Mouse (Mus musculus): ENCODE data around the gene Tmbim1. TPM values are rescaled to one million over a fixed set of nuclear protein-coding genes. Genes with fewer than 3 reads are reported as not detected.

The Tmbim1 gene
- polyA plus RNA-seq, 1 experiment: 60.8 TPM

- peaks cover 18% of the 10 kb centered on the region for H3K36me3 ChIP-seq (ENCODE audit: control insufficient read depth, insufficient read depth, low read length)
- H3K4me1 ChIP-seq (ENCODE audit: control insufficient read depth, insufficient read depth, insufficient read length): peaks cover 6% of the 10 kb centered on the region; the same call in 1 of the 2 replicates
- H3K27ac ChIP-seq (ENCODE audit: insufficient read depth, low read length): peak overlapping the region; percentile 13; the same call in 1 of the 2 replicates
Measured at GRCm38 (mm10) chr1:74285212-74286010, 20.0 kb downstream of the Tmbim1 start.

GRCm38 (mm10) chr1:74284543-74285160 is 20.8 kb downstream of the Tmbim1 start, which contains the start of the genes Aamp and Pnkd:
Gene Aamp (minus strand): TSS chr1:74284738.
Gene Pnkd (plus strand): TSS chr1:74284930.
- under 1% methylated on average over 56 of the region's 56 CpGs for WGBS
- peaks cover 6% of the 10 kb centered on the region; the same call in 1 of the 2 replicates for H3K4me1 ChIP-seq (ENCODE audit: control insufficient read depth, insufficient read depth, insufficient read length)

More at GRCm38 (mm10) chr1:74285212-74286010, 20.0 kb downstream of the Tmbim1 start:
- Histone ChIP-seq H3K4me3 (ENCODE audit: extremely low read depth, insufficient read depth, insufficient read length) (peak overlapping the region; percentile 71), H3K27me3 (ENCODE audit: control insufficient read depth, insufficient read depth, low read length) (no peaks in the 10 kb centered on the region)
- TF ChIP-seq POLR2A (IDR thresholded peaks at IDR 0.05; ENCODE audit: low read depth, low read length) (no peak), CTCF (IDR thresholded peaks at IDR 0.05; ENCODE audit: extremely low read depth, insufficient read depth, insufficient read length, insufficient replicate concordance) (no peak)
- 6% methylated on average over 23 of the region's 23 CpGs for WGBS
- no peak for DNase-seq (ENCODE audit: low read depth in 1 of 2, low spot score in 2 of 2)

GRCm38 (mm10) chr1:74283686-74284463 is 21.5 kb downstream of the Tmbim1 start:
- Histone ChIP-seq H3K4me3 (ENCODE audit: extremely low read depth, insufficient read depth, insufficient read length) (peak overlapping the region; percentile 86), H3K4me1 (ENCODE audit: control insufficient read depth, insufficient read depth, insufficient read length) (peaks cover 6% of the 10 kb centered on the region; the same call in 1 of the 2 replicates), H3K27me3 (ENCODE audit: control insufficient read depth, insufficient read depth, low read length) (no peaks in the 10 kb centered on the region), H3K27ac (ENCODE audit: insufficient read depth, low read length) (peak overlapping the region; percentile 74), H3K36me3 (ENCODE audit: control insufficient read depth, insufficient read depth, low read length) (peaks cover 25% of the 10 kb centered on the region)
- peak; percentile 18 to 51 for DNase-seq (ENCODE audit: low read depth in 1 of 2, low spot score in 2 of 2)
- TF ChIP-seq CTCF (IDR thresholded peaks at IDR 0.05; ENCODE audit: extremely low read depth, insufficient read depth, insufficient read length, insufficient replicate concordance) (no peak), POLR2A (IDR thresholded peaks at IDR 0.05; ENCODE audit: low read depth, low read length) (no peak)
- 9% methylated on average over 15 of the region's 15 CpGs for WGBS

More at GRCm38 (mm10) chr1:74284543-74285160, 20.8 kb downstream of the Tmbim1 start, which contains the start of the genes Aamp and Pnkd:
- H3K27ac ChIP-seq (ENCODE audit: insufficient read depth, low read length): peak within 1 kb of the TSS; percentile 74
- H3K27me3 ChIP-seq (ENCODE audit: control insufficient read depth, insufficient read depth, low read length): no peaks in the 10 kb centered on the region
- H3K4me3 ChIP-seq (ENCODE audit: extremely low read depth, insufficient read depth, insufficient read length): peak within 1 kb of the TSS; percentile 86
- H3K36me3 ChIP-seq (ENCODE audit: control insufficient read depth, insufficient read depth, low read length): peaks cover 25% of the 10 kb centered on the region
- DNase-seq (ENCODE audit: low read depth in 1 of 2, low spot score in 2 of 2): peak; percentile 100
- TF ChIP-seq CTCF (IDR thresholded peaks at IDR 0.05; ENCODE audit: extremely low read depth, insufficient read depth, insufficient read length, insufficient replicate concordance): no peak; the same call in 1 of the 2 replicates
- peak; percentile 56; the same call in 1 of the 2 replicates for TF ChIP-seq POLR2A (IDR thresholded peaks at IDR 0.05; ENCODE audit: low read depth, low read length)

DNA sequence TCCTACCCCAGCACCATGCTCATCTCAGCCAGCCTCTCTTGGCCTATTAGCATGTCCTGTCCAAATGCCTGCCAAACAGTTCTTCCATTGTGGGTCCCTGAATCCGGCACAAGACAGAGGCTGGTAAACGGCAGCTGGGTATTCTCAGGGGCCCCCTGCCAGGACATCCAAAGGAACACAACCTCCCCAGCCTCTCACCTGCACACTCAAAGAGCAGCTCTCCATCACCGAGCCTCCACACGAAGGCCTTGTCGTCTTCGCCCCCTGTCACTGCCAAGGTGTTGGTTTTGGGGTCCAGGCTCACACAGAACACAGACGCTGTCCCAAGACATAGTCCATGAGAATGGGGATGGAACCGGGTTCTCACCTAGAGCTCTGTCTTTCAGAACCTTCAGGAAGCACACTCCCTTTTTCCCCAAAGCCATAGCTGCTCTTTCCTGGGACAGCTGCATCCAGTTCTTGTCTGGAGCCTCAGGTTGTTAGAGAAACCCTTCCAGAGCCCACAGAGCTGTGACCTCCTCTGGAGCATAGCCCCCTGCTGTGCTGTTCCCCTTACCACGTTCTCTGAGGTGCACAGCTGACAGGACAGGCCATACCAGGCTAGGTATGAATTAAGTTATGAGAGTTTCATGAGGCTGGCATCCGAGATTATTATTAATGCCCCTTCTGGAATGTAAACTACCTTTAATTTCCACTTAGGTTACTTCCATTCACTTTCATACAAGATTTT is 22.4 kb downstream of the Tmbim1 start:
- Histone ChIP-seq H3K36me3 (ENCODE audit: control insufficient read depth, insufficient read depth, low read length) (peaks cover 25% of the 10 kb centered on the region), H3K4me3 (ENCODE audit: extremely low read depth, insufficient read depth, insufficient read length) (no peak overlapping the region), H3K27me3 (ENCODE audit: control insufficient read depth, insufficient read depth, low read length) (no peaks in the 10 kb centered on the region), H3K4me1 (ENCODE audit: control insufficient read depth, insufficient read depth, insufficient read length) (peaks cover 6% of the 10 kb centered on the region; the same call in 1 of the 2 replicates), H3K27ac (ENCODE audit: insufficient read depth, low read length) (no peak overlapping the region)
- 93% methylated on average over 10 of the region's 10 CpGs for WGBS
- DNase-seq (ENCODE audit: low read depth in 1 of 2, low spot score in 2 of 2): no peak
- TF ChIP-seq CTCF (IDR thresholded peaks at IDR 0.05; ENCODE audit: extremely low read depth, insufficient read depth, insufficient read length, insufficient replicate concordance) (no peak), POLR2A (IDR thresholded peaks at IDR 0.05; ENCODE audit: low read depth, low read length) (no peak)

DNA sequence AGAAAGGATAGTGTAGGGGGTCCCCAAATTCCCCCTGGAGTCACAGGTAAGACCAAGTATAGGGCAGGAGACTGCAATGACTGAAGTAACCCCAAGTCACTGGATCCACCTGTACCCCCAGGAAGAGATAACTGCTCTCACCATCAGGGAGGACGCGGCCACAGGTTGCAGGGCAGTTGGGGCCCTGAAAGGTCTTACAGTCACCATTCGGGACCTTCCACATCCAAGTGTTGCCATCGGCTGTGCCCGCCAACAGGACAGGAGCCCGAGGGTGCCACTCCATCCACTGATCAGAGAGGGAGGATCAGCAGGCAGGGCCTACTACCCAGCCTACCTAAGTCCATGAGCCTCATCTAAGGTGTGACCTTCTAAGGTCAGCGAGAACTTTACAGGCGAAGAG is 23.5 kb downstream of the Tmbim1 start:
- Histone ChIP-seq H3K4me1 (ENCODE audit: control insufficient read depth, insufficient read depth, insufficient read length) (peaks cover 6% of the 10 kb centered on the region; the same call in 1 of the 2 replicates), H3K4me3 (ENCODE audit: extremely low read depth, insufficient read depth, insufficient read length) (no peak overlapping the region), H3K27ac (ENCODE audit: insufficient read depth, low read length) (no peak overlapping the region), H3K36me3 (ENCODE audit: control insufficient read depth, insufficient read depth, low read length) (peaks cover 25% of the 10 kb centered on the region), H3K27me3 (ENCODE audit: control insufficient read depth, insufficient read depth, low read length) (no peaks in the 10 kb centered on the region)
- no peak for DNase-seq (ENCODE audit: low read depth in 1 of 2, low spot score in 2 of 2)
- TF ChIP-seq POLR2A (IDR thresholded peaks at IDR 0.05; ENCODE audit: low read depth, low read length) (no peak), CTCF (IDR thresholded peaks at IDR 0.05; ENCODE audit: extremely low read depth, insufficient read depth, insufficient read length, insufficient replicate concordance) (no peak)
- WGBS: 93% methylated on average over 8 of the region's 8 CpGs

DNA sequence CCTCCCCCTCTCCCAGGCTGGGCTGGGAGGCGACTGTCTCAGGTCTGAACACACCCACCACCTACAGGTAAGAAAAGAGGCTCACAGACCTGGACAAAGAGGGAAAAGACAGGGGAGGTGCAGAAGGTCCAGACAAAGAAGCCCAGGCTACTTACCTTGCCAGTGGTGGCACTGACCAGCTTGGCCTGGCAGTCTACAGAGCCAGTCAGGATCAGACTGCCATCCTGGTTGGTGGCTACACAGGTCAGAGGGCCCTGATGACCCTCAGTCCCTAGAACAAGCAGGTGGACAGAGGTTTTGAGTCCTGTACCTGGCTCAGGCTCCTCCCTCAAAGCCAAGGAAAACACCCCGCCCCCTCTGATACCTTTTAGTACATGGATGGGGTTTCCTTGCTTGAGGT is 24.1 kb downstream of the Tmbim1 start:
- Histone ChIP-seq H3K36me3 (ENCODE audit: control insufficient read depth, insufficient read depth, low read length) (peaks cover 25% of the 10 kb centered on the region), H3K4me1 (ENCODE audit: control insufficient read depth, insufficient read depth, insufficient read length) (peaks cover 6% of the 10 kb centered on the region; the same call in 1 of the 2 replicates), H3K4me3 (ENCODE audit: extremely low read depth, insufficient read depth, insufficient read length) (no peak overlapping the region), H3K27ac (ENCODE audit: insufficient read depth, low read length) (no peak overlapping the region), H3K27me3 (ENCODE audit: control insufficient read depth, insufficient read depth, low read length) (no peaks in the 10 kb centered on the region)
- WGBS: 92% methylated on average over 2 of the region's 2 CpGs
- DNase-seq (ENCODE audit: low read depth in 1 of 2, low spot score in 2 of 2): no peak
- no peak for TF ChIP-seq CTCF (IDR thresholded peaks at IDR 0.05; ENCODE audit: extremely low read depth, insufficient read depth, insufficient read length, insufficient replicate concordance)
- TF ChIP-seq POLR2A (IDR thresholded peaks at IDR 0.05; ENCODE audit: low read depth, low read length): no peak
